Mouse (Mus musculus) stomach, postnatal 0 days (tissue): ENCODE measurements around the gene 2210408I21Rik. TPM values are rescaled to one million over a fixed set of nuclear protein-coding genes. Genes with fewer than 3 reads are reported as not detected.

Experiments
- ATAC-seq: fragments of 200-750 bp; cut with Nextera tagmentation; 2 replicates; pipeline ENCODE4 v1.8.0; 2017; ENCODE audit not compliant: low FRiP score, low TSS enrichment
- DNase-seq: peaks from one replicate; pipeline ENCODE4 v3.0.0-alpha.2; 2016; ENCODE audit warnings: low spot score
- H3K27ac ChIP-seq: fragments of 300-500 bp; sonication (generic); replicated peaks from 2 replicates; pipeline ENCODE4 v1.5.1; 2014; ENCODE audit warnings: mild to moderate bottlenecking, control low read depth
- H3K27me3 ChIP-seq: fragments of 300-500 bp; sonication (generic); 2 replicates; pipeline ENCODE4 v1.6.1; 2014; ENCODE audit warnings: low read length; ENCODE audit not compliant: control insufficient read depth, insufficient read depth
- H3K36me3 ChIP-seq: fragments of 300-500 bp; sonication (generic); 2 replicates; pipeline ENCODE4 v1.6.1; 2014; ENCODE audit warnings: low read length, mixed read lengths; ENCODE audit not compliant: control insufficient read depth, insufficient read depth
- H3K4me1 ChIP-seq: fragments of 300-500 bp; sonication (generic); replicated peaks from 2 replicates; pipeline ENCODE4 v1.6.1; 2014; ENCODE audit warnings: antibody characterized with exemption; ENCODE audit not compliant: control insufficient read depth, insufficient read depth
- H3K4me2 ChIP-seq: fragments of 300-500 bp; sonication (generic); replicated peaks from 2 replicates; pipeline ENCODE4 v1.6.1; 2014; ENCODE audit warnings: low read depth, mild to moderate bottlenecking, control low read depth, moderate library complexity
- H3K4me3 ChIP-seq: fragments of 300-500 bp; sonication (generic); 2 replicates; pipeline ENCODE4 v1.5.1; 2014; ENCODE audit warnings: low read depth, low read length, control low read depth
- H3K9ac ChIP-seq: fragments of 300-500 bp; sonication (generic); 2 replicates; pipeline ENCODE4 v1.6.1; 2014; ENCODE audit warnings: mild to moderate bottlenecking, low read length, control low read depth, mixed read lengths
- H3K9me3 ChIP-seq: fragments of 300-500 bp; sonication (generic); 2 replicates; pipeline ENCODE4 v1.6.1; 2016; ENCODE audit warnings: low read length; ENCODE audit not compliant: control insufficient read depth
- CTCF ChIP-seq: IDR thresholded peaks from 2 replicates; pipeline ENCODE4 v1.5.1; 2016; ENCODE audit warnings: antibody characterized with exemption, low read depth, mild to moderate bottlenecking, moderate library complexity
- EP300 ChIP-seq: optimal IDR thresholded peaks from 2 replicates; pipeline ENCODE3; 2016; ENCODE audit warnings: antibody characterized with exemption
- WGBS: fragments of 180-500 bp; shearing (Covaris S2); extraction: QIAGEN DNeasy Blood & Tissue Kit; methylation state at CpG from one replicate; pipeline ENCODE4 v1.1.7; 2014; 5-methylcytosine and 5-hydroxymethylcytosine counted together
- polyA plus RNA-seq: library from polyadenylated mRNA; unstranded; fragments of >200 nt; fragmentation: Nextera tagmentation; extraction: Ambion mirVana; gene quantifications from 2 replicates; pipeline ENCODE4 v1.2.1, GENCODE M21; 2015

2210408I21Rik gene
- polyA plus RNA-seq, 1 experiment from 2014 or later, result 4.7 TPM

- no peaks in the 10 kb centered on the region for H3K27me3 ChIP-seq
- no peak overlapping the region for H3K27ac ChIP-seq
- TF ChIP-seq EP300 (no peak), CTCF (no peak)
- no peak overlapping the region for H3K9ac ChIP-seq
- no peaks in the 10 kb centered on the region for H3K36me3 ChIP-seq
- no peaks in the 10 kb centered on the region for H3K4me1 ChIP-seq
- no peaks in the 10 kb centered on the region for H3K9me3 ChIP-seq
- H3K4me2 ChIP-seq, result no peak overlapping the region
- H3K4me3 ChIP-seq, result no peak overlapping the region
- ATAC-seq, result no peak
- WGBS, result 70% methylated on average over 3 of the region's 3 CpGs
- no peak for DNase-seq
These were observed 160.2 kb downstream of the 2210408I21Rik start for GRCm38 (mm10) chr13:77295519-77295918.

- H3K4me3 ChIP-seq, result no peak overlapping the region
- no peaks in the 10 kb centered on the region for H3K4me1 ChIP-seq
- no peak overlapping the region for H3K9ac ChIP-seq
- no peaks in the 10 kb centered on the region for H3K9me3 ChIP-seq
- no peak overlapping the region for H3K27ac ChIP-seq
- no peak overlapping the region for H3K4me2 ChIP-seq
- no peak for TF ChIP-seq EP300
- no peak for TF ChIP-seq CTCF
- no peak for DNase-seq
- H3K27me3 ChIP-seq, result no peaks in the 10 kb centered on the region
- WGBS, result 55% methylated on average over 1 of the region's 1 CpGs
- H3K36me3 ChIP-seq, result no peaks in the 10 kb centered on the region
- no peak for ATAC-seq
These were observed 188.8 kb downstream of the 2210408I21Rik start for GRCm38 (mm10) chr13:77324101-77324500.

GRCm38 (mm10) chr13:77326174-77326959, 191.0 kb downstream of the 2210408I21Rik start:
- TF ChIP-seq CTCF, result no peak
- TF ChIP-seq EP300, result no peak
- H3K9me3 ChIP-seq, result no peaks in the 10 kb centered on the region
- no peak overlapping the region for H3K27ac ChIP-seq
- 51% methylated on average over 5 of the region's 5 CpGs for WGBS
- no peaks in the 10 kb centered on the region for H3K27me3 ChIP-seq
- no peak overlapping the region for H3K4me3 ChIP-seq
- H3K9ac ChIP-seq, result no peak overlapping the region
- DNase-seq (no peak), ATAC-seq (no peak)
- no peak overlapping the region for H3K4me2 ChIP-seq
- no peaks in the 10 kb centered on the region for H3K36me3 ChIP-seq
- H3K4me1 ChIP-seq, result no peaks in the 10 kb centered on the region

- no peaks in the 10 kb centered on the region for H3K4me1 ChIP-seq
- no peak overlapping the region for H3K4me3 ChIP-seq
- ATAC-seq (no peak), DNase-seq (no peak)
- no peak overlapping the region for H3K4me2 ChIP-seq
- no peak for TF ChIP-seq CTCF
- no peak for TF ChIP-seq EP300
- H3K27me3 ChIP-seq, result no peaks in the 10 kb centered on the region
- H3K9ac ChIP-seq, result no peak overlapping the region
- H3K9me3 ChIP-seq, result no peaks in the 10 kb centered on the region
- 64% methylated on average over 2 of the region's 2 CpGs for WGBS
- H3K27ac ChIP-seq, result no peak overlapping the region
- no peaks in the 10 kb centered on the region for H3K36me3 ChIP-seq
These were observed 206.8 kb downstream of the 2210408I21Rik start for GRCm38 (mm10) chr13:77342097-77342496.

GRCm38 (mm10) chr13:77385448-77385970, 250.2 kb downstream of the 2210408I21Rik start:
- no peaks in the 10 kb centered on the region for H3K4me1 ChIP-seq
- no peaks in the 10 kb centered on the region for H3K9me3 ChIP-seq
- H3K27me3 ChIP-seq, result no peaks in the 10 kb centered on the region
- no peak overlapping the region for H3K4me3 ChIP-seq
- no peak overlapping the region for H3K9ac ChIP-seq
- H3K27ac ChIP-seq, result no peak overlapping the region
- DNase-seq (no peak), ATAC-seq (no peak)
- no peaks in the 10 kb centered on the region for H3K36me3 ChIP-seq
- 88% methylated on average over 3 of the region's 3 CpGs for WGBS
- no peak overlapping the region for H3K4me2 ChIP-seq
- no peak for TF ChIP-seq CTCF
- no peak for TF ChIP-seq EP300

GRCm38 (mm10) chr13:77386001-77386400, 250.7 kb downstream of the 2210408I21Rik start:
- no peak overlapping the region for H3K9ac ChIP-seq
- WGBS, result 90% methylated on average over 4 of the region's 4 CpGs
- DNase-seq (no peak), ATAC-seq (no peak)
- no peak overlapping the region for H3K4me2 ChIP-seq
- H3K4me3 ChIP-seq, result no peak overlapping the region
- no peak overlapping the region for H3K27ac ChIP-seq
- no peaks in the 10 kb centered on the region for H3K27me3 ChIP-seq
- H3K36me3 ChIP-seq, result no peaks in the 10 kb centered on the region
- H3K9me3 ChIP-seq, result no peaks in the 10 kb centered on the region
- TF ChIP-seq EP300 (no peak), CTCF (no peak)
- H3K4me1 ChIP-seq, result no peaks in the 10 kb centered on the region
